Mouse (Mus musculus): ENCODE results near the gene Ebna1bp2. TPM values are rescaled to one million over a fixed set of nuclear protein-coding genes. Genes with fewer than 3 reads are reported as not detected.

Ebna1bp2 gene
- polyA plus RNA-seq, 1 experiment from 2014 or later = 129 TPM

- Histone ChIP-seq H3K4me1 (peaks cover 10% of the 10 kb centered on the region), H3K36me3 (peaks cover 34% of the 10 kb centered on the region), H3K27ac (peak overlapping the region; percentile 43; the same call in 1 of the 2 replicates), H3K27me3 (no peaks in the 10 kb centered on the region), H3K4me2 (peak overlapping the region; percentile 78), H3K9ac (peak overlapping the region; percentile 54), H3K9me3 (no peaks in the 10 kb centered on the region), H3K4me3 (peak overlapping the region; percentile 86)
- WGBS = under 1% methylated on average over 23 of the region's 23 CpGs
- peak; percentile 32; the same call in 1 of the 2 replicates for ATAC-seq (ENCODE audit: insufficient number of reproducible peaks, low FRiP score, low TSS enrichment, low read depth)
These were observed 345 bp downstream of the Ebna1bp2 start for GRCm38 (mm10) chr4:118620967-118621320.

GRCm38 (mm10) chr4:118621781-118622180, 1.2 kb downstream of the Ebna1bp2 start:
- H3K27ac ChIP-seq = no peak overlapping the region
- peaks cover 10% of the 10 kb centered on the region for H3K4me1 ChIP-seq
- peak overlapping the region; percentile 86 for H3K4me3 ChIP-seq
- 79% methylated on average over 9 of the region's 9 CpGs for WGBS
- H3K36me3 ChIP-seq = peaks cover 42% of the 10 kb centered on the region
- H3K9me3 ChIP-seq = no peaks in the 10 kb centered on the region
- no peak for ATAC-seq (ENCODE audit: insufficient number of reproducible peaks, low FRiP score, low TSS enrichment, low read depth)
- no peaks in the 10 kb centered on the region for H3K27me3 ChIP-seq
- no peak overlapping the region for H3K9ac ChIP-seq
- H3K4me2 ChIP-seq = peak overlapping the region; percentile 78

GRCm38 (mm10) chr4:118630261-118630660, 9.7 kb downstream of the Ebna1bp2 start:
- Histone ChIP-seq H3K4me2 (no peak overlapping the region), H3K9ac (no peak overlapping the region), H3K27me3 (no peaks in the 10 kb centered on the region), H3K36me3 (peaks cover 57% of the 10 kb centered on the region), H3K4me3 (no peak overlapping the region), H3K27ac (no peak overlapping the region), H3K9me3 (no peaks in the 10 kb centered on the region), H3K4me1 (no peaks in the 10 kb centered on the region)
- ATAC-seq (ENCODE audit: insufficient number of reproducible peaks, low FRiP score, low TSS enrichment, low read depth) = no peak
- WGBS = 94% methylated on average over 5 of the region's 5 CpGs

GRCm38 (mm10) chr4:118642346-118643190, 22.0 kb downstream of the Ebna1bp2 start:
- Histone ChIP-seq H3K9me3 (no peaks in the 10 kb centered on the region), H3K9ac (no peak overlapping the region; the same call in 1 of the 2 replicates), H3K4me2 (peak overlapping the region; percentile 34), H3K4me1 (peaks cover 11% of the 10 kb centered on the region; the same call in 1 of the 2 replicates), H3K4me3 (peak overlapping the region; percentile 4; the same call in 1 of the 2 replicates), H3K36me3 (no peaks in the 10 kb centered on the region), H3K27me3 (no peaks in the 10 kb centered on the region), H3K27ac (peak overlapping the region; percentile 67)
- WGBS = 22% methylated on average over 20 of the region's 20 CpGs
- 0 out of 2 replicates have a peak, but pooled peaks have one; percentile 35 for ATAC-seq (ENCODE audit: insufficient number of reproducible peaks, low FRiP score, low TSS enrichment, low read depth)

- ATAC-seq (ENCODE audit: insufficient number of reproducible peaks, low FRiP score, low TSS enrichment, low read depth) = no peak
- no peak overlapping the region for H3K27ac ChIP-seq
- 6% methylated on average over 2 of the region's 2 CpGs for WGBS
These were observed 24.6 kb downstream of the Ebna1bp2 start for GRCm38 (mm10) chr4:118645234-118645633.

GRCm38 (mm10) chr4:118658652-118659051, 38.1 kb downstream of the Ebna1bp2 start, which contains the start of gene Olfr62:
TSS of gene Olfr62 (plus strand) at chr4:118658952.
- H3K4me1 ChIP-seq = no peaks in the 10 kb centered on the region
- H3K27ac ChIP-seq = no peak within 1 kb of the TSS
- no peak for ATAC-seq (ENCODE audit: insufficient number of reproducible peaks, low FRiP score, low TSS enrichment, low read depth)
- H3K4me3 ChIP-seq = no peak within 1 kb of the TSS
- H3K9ac ChIP-seq = no peak within 1 kb of the TSS
- no peaks in the 10 kb centered on the region for H3K36me3 ChIP-seq
- H3K9me3 ChIP-seq = no peaks in the 10 kb centered on the region
- H3K27me3 ChIP-seq = no peaks in the 10 kb centered on the region
- no peak within 1 kb of the TSS for H3K4me2 ChIP-seq

More at GRCm38 (mm10) chr4:118645234-118645633, 24.6 kb downstream of the Ebna1bp2 start:
- peaks cover 11% of the 10 kb centered on the region; the same call in 1 of the 2 replicates for H3K4me1 ChIP-seq
- no peak overlapping the region for H3K4me2 ChIP-seq
- no peak overlapping the region for H3K9ac ChIP-seq
- H3K4me3 ChIP-seq = no peak overlapping the region
- H3K36me3 ChIP-seq = no peaks in the 10 kb centered on the region
- H3K27me3 ChIP-seq = no peaks in the 10 kb centered on the region
- H3K9me3 ChIP-seq = no peaks in the 10 kb centered on the region

Other genes starting within 250 kb of the Ebna1bp2 start
- 5.6 and 7.9 TPM in 2 replicates for gene Szt2, start 211.5 kb upstream of the Ebna1bp2 start, polyA plus RNA-seq (2015; fragmentation: Nextera tagmentation; extraction: Ambion mirVana)
- 103 and 106 TPM in 2 replicates for gene Med8, start 211.5 kb upstream of the Ebna1bp2 start, polyA plus RNA-seq (2015; fragmentation: Nextera tagmentation; extraction: Ambion mirVana)
- 273 and 305 TPM in 2 replicates for gene Elovl1, start 192.7 kb upstream of the Ebna1bp2 start, polyA plus RNA-seq (2015; fragmentation: Nextera tagmentation; extraction: Ambion mirVana)
- gene Cdc20, start 183.4 kb upstream of the Ebna1bp2 start, polyA plus RNA-seq (2015; fragmentation: Nextera tagmentation; extraction: Ambion mirVana) = 164 and 184 TPM in 2 replicates
- gene Mpl, start 163.3 kb upstream of the Ebna1bp2 start, polyA plus RNA-seq (2015; fragmentation: Nextera tagmentation; extraction: Ambion mirVana) = 0.24 and 0.62 TPM in 2 replicates
- 25.8 and 27.8 TPM in 2 replicates for gene Tie1, start 130.7 kb upstream of the Ebna1bp2 start, polyA plus RNA-seq (2015; fragmentation: Nextera tagmentation; extraction: Ambion mirVana)
- gene 2610528J11Rik, start 93.8 kb upstream of the Ebna1bp2 start, polyA plus RNA-seq (2015; fragmentation: Nextera tagmentation; extraction: Ambion mirVana) = 13.5 and 14.2 TPM in 2 replicates
- 22.9 and 23.0 TPM in 2 replicates for gene Tmem125, start 76.8 kb upstream of the Ebna1bp2 start, polyA plus RNA-seq (2015; fragmentation: Nextera tagmentation; extraction: Ambion mirVana)
- 1.7 and 2.6 TPM in 2 replicates for gene Cfap57, start within 50 bp of the Ebna1bp2 start, polyA plus RNA-seq (2015; fragmentation: Nextera tagmentation; extraction: Ambion mirVana)
- not detected in 2 replicates for gene Olfr62, start 38.2 kb downstream of the Ebna1bp2 start, polyA plus RNA-seq (2015; fragmentation: Nextera tagmentation; extraction: Ambion mirVana)
- not detected in 2 replicates for gene Olfr1342, start 72.0 kb downstream of the Ebna1bp2 start, polyA plus RNA-seq (2015; fragmentation: Nextera tagmentation; extraction: Ambion mirVana)
- not detected in 2 replicates for gene Olfr1341, start 82.7 kb downstream of the Ebna1bp2 start, polyA plus RNA-seq (2015; fragmentation: Nextera tagmentation; extraction: Ambion mirVana)
- gene Olfr1340, start 99.3 kb downstream of the Ebna1bp2 start, polyA plus RNA-seq (2015; fragmentation: Nextera tagmentation; extraction: Ambion mirVana) = not detected in 2 replicates
- not detected in 2 replicates for gene Olfr1339, start 111.4 kb downstream of the Ebna1bp2 start, polyA plus RNA-seq (2015; fragmentation: Nextera tagmentation; extraction: Ambion mirVana)
- gene Olfr1338, start 137.9 kb downstream of the Ebna1bp2 start, polyA plus RNA-seq (2015; fragmentation: Nextera tagmentation; extraction: Ambion mirVana) = not detected in 2 replicates
- gene Olfr1337, start 161.8 kb downstream of the Ebna1bp2 start, polyA plus RNA-seq (2015; fragmentation: Nextera tagmentation; extraction: Ambion mirVana) = not detected in 2 replicates
- gene Olfr1335, start 189.1 kb downstream of the Ebna1bp2 start, polyA plus RNA-seq (2015; fragmentation: Nextera tagmentation; extraction: Ambion mirVana) = not detected in 2 replicates
- gene Olfr1333, start 215.5 kb downstream of the Ebna1bp2 start, polyA plus RNA-seq (2015; fragmentation: Nextera tagmentation; extraction: Ambion mirVana) = not detected in 2 replicates
- gene Olfr1331, start 243.8 kb downstream of the Ebna1bp2 start, polyA plus RNA-seq (2015; fragmentation: Nextera tagmentation; extraction: Ambion mirVana) = not detected in 2 replicates